Mouse (Mus musculus) heart, postnatal 14 days (tissue): ENCODE measurements around the gene Gm45140. TPM values are rescaled to one million over a fixed set of nuclear protein-coding genes. Genes with fewer than 3 reads are reported as not detected.

Experiments used
- DNase-seq, 2 experiments: peaks; one replicate each; pipeline ENCODE4 v3.0.0; 2021 to 2022
- intact Hi-C: fragments of 180-260 bp; cut with DNase I; formaldehyde crosslinking; loops from one replicate; pipeline ENCODE4 v1.15.1; 2025
- total RNA-seq, 2 experiments: library from RNA; stranded (reverse); gene quantifications; 2 replicates each; pipeline ENCODE4 v1.2.3; 2021

Gene Gm45140
- total RNA-seq, 2 experiments from 2014 or later, result 0.55 to 1.5 TPM

DNA sequence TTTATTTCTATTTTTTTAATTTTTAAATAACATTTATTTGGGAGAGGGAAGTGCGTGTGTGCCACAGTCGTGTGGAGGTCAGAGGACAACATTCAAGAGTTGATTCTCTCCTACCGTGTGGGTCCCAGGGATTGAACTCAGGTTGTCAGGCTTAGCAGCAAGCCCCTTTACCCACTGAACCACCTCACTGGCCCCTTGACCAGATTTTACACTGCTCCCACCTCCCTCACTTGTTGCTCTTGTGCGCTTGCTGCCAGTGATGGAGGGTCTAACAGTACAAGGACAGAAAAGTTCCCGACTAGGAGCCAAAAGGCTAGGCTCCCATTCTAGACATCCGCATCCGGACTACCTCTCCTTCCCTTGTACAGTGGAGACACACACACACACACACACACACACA lies 30.1 kb downstream of the Gm45140 start:
- no peak for DNase-seq
- intact Hi-C loops, result no loop called here

DNA sequence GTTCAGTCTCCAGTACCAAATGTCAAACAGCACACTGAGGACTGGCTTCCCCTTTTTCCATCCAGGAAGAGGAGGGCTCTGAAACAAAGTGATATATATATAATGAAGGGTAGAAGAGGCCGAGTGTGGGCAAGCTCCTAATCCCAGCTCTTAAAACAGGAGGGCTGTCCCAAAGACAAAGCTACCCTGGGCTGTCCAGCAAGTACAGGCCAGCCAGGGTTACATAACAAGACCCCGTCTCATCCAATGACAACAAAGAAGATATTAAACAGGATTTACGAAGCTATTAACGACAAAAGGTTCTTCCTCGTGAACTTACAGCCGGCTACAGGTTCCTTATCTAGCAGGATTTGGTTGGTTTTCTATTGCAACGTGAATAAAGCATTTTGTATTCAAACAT lies 30.7 kb downstream of the Gm45140 start:
- intact Hi-C loops, result no loop called here
- DNase-seq, result no peak

DNA sequence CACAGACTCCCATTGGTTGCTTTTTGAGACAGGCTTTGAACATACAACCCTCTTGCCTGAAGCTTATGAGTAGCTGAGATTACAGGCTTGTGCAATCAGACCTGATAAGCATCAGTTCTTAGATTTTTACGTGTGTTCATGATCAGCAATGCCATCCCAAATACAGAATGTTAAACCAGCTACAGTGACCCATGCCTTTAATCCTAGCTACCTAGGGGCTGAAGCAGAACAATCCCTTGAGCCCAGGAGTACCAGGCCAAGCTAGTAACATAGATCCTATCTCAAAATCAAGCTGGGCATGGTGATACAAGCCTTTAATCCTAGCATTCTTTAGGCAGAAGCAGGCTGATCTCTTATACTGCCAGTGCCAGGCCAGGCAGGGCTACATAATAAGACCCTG lies 31.6 kb downstream of the Gm45140 start:
- DNase-seq, result no peak
- intact Hi-C loops, result no loop called here

DNA sequence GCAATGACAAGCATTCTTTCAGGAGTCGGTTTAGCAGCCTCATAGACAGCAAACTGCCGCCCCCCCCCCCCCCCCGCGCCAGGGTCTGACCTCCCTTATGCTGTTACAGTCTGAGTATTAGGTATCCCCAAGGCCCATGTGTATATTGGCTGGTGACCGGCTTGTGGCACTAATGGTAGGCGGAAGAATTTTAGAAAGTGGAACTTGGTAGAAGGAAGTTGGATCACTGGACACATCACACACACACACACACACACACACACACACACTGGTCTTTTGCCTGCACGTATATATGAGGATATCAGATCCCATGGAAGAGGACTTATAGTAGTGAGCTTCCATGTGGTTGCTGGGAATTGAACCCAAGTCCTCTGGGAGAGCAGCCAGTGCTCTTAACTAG lies 33.1 kb downstream of the Gm45140 start:
- intact Hi-C loops, result no loop called here
- no peak for DNase-seq

DNA sequence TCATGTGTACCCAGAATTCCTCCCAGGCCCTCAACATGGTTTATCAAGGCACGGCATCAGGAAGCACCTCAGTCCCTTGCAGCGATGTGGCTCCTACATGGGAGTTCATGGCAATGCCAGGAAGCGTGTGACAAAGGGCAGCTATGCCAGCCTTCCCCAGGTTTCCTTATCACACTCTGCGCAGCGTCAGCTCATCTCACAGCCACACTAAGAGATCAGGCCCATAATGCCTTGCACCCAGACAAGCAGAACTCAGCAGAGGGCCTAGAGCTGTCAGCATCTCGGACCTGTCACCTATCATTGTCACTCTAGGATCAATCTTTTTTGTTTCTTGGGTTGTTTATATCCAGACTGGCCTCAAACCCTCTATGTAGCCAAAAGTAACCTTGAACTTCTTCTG lies 36.0 kb downstream of the Gm45140 start:
- no peak for DNase-seq
- intact Hi-C loops, result no loop called here

DNA sequence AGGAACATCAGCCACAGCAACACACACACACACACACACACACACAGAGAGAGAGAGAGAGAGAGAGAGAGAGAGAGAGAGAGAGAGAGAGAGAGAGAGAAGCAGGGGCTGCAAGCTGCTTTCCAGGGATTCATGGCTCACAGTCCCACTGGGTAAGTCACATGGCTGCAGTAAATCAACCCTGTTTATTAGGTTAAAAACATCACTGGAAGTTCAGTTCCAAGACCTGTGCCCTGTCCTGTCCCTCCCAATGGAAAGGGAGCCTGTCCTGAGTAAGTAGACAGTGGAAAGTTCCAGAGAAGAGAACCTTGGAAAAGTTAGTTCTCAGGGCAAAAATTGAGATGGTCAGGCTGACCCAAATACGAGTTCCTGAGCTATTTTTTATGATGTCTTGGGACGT lies 38.3 kb downstream of the Gm45140 start:
- DNase-seq, result no peak
- intact Hi-C loops, result no loop called here

DNA sequence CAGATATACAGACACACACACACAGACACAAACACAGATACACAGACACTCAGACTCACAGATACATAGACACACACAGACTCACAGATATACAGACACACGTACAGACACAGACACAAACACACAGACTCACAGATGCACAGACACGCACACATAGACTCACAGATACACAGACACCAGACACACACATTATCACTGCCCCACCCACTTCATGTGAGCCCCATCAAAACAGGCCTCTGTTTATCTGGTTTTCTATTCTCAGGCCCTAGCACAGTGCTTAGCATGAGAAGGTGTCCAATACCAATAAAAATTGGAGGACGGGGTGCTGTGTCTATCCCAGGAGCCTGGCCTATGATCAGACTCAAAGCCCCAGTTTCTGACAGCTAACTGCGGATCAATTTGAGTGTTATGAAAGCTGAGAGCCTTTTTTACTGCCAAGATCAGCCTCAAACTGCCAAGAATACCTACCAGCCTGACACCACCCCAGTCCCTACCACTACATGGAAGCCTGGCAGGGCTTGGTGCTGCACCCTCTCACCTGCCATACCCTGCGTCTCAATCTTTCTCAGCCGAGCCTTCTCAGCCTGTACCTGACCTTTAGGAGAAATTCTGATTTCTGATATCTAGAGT lies 39.2 kb downstream of the Gm45140 start:
- intact Hi-C loops, result no loop called here
- no peak for DNase-seq

DNA sequence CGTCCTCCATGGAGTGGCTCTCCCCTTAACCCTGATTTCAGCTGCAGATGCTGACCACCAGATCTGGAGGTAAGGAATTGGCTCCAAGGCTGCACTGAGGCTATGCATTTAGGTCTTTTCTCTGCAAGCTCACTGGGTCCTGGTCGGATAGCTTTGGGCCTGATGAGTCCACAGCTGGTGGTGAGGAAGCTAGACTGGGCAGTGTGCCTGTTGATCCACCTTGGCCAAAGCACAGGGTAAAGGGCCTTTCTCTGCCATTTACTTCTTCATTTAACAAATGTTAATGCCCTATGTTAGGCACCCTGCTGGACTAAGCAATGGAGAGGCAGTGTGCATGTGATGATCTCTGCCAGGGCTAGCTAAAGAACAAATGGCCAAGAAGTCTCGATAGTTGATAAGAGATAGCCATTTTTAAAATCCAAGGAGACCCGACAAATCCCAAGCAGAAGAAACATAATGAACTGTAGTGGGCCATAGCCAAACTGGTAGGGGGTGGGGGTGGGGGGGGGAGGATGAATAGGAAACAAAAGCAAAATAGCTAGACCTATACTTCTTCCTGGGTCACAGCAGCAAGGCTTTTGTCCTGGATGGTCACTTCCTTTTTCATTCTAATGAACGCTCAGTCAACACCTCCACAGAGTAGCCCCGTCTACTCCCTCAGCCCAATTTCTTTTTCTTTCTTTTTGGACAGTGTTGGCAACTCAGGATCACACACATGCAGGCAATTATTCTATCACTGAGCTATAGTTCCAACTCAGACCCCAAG lies 40.0 kb downstream of the Gm45140 start:
- DNase-seq, result no peak
- intact Hi-C loops, result no loop called here

DNA sequence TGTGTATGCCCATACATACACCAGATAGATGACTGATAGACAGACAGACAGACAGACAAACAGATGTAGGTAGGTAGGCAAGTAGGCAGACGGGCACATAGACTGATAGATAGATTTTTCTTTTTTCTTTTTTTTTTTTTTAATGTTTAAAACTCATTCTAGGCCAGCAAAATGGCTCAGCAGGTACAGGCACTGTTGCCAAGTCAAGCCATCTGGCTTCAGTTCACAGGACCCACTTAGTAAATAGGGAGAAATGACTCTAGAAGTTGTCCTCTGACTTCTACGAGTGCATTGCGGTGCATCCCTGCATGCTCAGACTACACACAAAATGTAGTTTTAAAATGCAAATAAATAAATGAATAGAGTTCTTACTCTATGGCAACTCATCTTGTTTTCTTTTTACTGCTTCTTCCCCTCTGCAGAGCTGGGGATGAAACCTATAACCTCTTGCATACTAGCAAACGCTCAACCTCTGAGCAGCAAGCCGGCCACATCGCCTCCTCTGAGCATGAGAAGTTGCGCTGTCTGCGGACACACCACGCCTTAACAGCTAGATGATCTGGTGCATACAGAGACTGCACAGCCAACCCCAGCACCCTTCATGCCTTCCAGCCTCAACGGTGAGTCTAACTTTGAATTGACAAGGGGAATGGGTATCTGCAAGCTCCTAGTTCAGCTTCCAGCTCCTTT lies 41.6 kb downstream of the Gm45140 start:
- DNase-seq, result no peak
- intact Hi-C loops, result no loop called here

DNA sequence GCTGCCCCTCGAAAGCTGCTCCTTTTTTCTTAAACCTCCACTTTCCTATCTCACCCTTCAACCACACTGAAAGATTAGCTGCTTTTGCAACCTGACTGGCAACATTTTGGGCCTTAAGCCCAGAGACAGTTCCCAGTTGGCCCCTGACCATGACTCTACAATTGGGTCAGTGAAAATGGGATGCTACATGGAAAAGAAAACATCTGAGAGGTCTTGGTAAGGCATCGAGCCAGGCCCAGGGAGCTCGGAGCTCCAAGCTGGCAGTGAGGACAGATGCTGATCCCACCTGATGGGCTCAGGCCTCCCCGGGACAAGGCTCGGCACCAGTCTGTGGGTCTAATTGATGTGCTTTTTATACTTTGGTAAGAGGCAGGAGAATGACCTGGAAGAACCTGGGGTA lies 43.8 kb downstream of the Gm45140 start:
- no peak for DNase-seq
- intact Hi-C loops, result no loop called here

DNA sequence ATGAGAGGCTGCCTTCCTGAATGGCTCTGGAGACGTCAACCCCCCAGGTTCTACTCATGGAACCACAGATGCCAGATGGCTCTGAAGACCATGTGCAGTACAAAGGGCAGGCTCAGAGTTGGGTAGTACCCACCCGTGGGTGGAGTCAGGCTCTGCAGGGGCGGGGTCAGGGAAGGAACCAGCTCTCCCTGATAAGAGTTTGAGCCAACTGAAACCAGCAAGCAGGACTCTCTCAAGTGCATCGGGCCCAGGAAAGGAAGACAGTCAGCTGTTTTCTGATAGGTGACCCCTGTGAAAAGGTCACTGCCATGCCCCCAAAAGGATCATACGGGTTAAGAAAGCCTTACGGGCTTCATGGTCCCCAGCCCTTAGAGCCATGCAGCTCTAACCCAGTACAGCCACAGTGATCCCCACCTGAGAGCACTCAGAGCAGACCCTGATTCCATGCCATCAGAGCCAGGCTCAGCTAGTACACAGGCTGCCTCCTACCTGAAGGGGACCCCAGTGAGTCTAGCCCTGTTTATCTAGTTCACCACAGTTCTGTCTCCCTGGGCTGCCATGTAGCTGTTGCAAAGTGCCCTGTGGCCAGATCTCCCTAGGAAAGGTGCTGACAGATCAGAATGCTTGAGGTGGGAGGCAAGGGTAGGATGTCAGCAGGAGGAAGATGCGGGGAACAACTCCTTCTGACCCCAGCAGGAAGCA lies 44.7 kb downstream of the Gm45140 start:
- DNase-seq, result no peak

DNA sequence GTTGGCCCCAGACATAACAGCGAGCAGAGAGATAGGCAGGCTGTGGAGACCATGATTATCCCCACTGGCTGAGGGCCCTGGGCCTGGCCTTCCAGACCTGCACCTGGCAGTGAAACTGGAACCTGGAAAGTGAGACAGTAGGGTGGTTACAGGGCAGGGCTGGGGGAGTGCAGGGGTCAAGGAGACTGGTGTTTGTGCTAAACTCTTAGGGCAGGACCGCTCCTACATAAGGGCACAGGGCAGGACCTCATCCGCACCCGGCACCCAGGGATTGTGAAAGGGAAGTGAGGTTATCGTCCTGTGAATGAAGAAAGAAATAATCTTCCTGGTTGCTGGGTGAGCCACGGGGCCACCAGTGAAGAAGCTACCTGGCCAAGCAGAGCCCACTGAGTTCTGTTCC lies 45.8 kb downstream of the Gm45140 start:
- no peak for DNase-seq
- intact Hi-C loops, result no loop called here

More for the DNA sequence above, 44.7 kb downstream of the Gm45140 start:
- intact Hi-C loops, result no loop called here

DNA sequence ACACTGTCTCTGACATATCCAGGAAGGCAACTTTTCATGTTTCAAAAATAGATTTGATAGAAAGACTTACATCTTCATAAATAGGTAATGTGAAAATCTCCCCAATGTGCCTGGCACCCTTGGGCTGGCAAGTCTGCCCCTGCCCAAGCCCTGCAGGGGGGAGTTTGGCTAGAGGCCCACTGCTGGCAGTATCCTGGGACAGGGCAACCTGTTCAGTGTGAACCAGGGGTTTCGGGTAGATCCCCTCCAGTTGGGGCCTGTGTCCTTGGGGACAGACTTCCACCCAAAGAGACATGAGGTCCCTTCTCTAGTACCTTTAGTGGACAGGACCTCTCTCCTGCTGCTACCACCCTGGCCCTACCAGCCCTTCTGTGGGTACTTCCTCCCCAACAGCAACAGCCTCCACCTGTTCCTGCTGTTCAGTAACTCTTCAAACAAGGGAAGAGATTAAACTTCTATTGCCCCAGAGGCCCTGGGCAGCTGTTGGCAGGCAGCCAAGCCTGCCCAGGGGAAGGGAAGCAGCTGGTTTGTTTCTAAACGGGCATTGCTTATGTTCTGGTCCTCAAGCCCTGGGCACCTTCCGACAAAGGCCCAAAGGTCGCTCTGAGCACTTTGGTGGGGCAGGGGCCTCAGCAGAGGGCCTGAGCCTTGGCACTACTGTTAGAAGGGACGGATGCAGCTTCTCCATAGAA lies 46.6 kb downstream of the Gm45140 start:
- intact Hi-C loops, result no loop called here
- DNase-seq, result peak; percentile 54 to 60

DNA sequence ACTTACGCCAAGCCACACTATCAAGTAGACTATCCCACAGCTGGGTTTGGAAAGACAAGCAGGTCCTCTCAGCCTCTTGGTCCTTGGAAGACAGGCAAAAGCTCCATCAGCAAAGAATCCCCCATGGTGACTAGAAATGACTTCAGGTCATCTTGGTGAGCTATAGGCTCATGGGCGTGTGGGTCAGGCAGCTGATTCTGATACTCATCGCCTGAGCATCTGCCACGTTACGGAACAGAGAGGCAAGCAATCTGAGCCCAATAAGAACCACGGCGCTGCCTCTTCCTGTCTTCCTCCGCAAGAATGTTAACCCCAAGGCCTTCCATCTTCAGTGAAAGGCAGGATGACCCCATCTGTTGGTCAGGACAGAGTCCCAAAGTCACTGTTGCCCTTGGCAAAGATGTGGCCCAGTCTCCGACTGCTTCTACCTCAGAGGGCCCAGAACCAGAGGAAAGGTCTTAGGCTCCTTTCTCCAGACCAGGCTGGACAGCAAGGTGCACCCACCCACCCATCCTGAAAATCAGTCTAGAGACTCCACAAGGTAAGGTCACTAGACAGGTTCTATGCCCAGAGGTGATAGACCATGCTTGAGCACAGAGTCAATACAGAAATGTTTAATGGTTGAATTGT lies 47.2 kb downstream of the Gm45140 start:
- no peak for DNase-seq
- intact Hi-C loops, result no loop called here

DNA sequence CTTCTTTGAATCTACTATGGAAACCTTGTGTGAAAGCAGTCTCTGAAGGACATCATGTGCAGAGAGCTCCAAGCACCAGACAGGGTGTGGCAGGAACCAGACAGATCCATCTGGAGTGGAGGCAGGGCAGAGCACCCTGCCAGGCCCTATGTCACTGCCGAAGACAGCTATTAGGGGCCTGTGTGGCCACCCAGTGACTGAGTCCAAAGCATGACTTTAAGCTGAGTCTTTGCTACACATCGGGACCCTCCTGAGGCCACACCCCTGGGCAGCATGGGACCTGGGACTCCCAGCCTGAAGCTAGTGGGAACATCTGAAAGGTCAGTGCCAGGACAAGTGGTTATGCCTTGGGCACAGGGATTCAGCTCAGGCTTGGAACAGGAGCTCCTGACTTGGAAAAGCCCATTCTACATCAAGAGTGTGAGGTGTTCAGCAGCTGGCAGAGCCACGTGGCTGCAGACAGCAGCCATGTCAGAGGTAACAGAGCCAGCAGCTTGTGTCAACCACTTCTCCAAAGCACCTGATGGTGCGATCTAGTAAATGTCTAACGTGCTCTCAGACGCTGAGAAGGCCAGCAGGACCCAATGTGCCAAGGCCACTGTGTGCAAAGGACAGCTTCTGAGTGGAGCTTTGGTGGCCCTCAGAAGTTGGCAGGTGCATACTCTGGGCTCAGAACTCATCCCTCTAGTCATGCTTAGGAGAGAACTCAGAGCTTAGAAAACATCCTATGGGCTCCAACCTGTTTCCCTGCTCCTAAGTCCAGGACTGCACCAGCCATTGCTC lies 48.3 kb downstream of the Gm45140 start:
- DNase-seq, result peak; percentile 37 to 45
- intact Hi-C loops, result no loop called here

DNA sequence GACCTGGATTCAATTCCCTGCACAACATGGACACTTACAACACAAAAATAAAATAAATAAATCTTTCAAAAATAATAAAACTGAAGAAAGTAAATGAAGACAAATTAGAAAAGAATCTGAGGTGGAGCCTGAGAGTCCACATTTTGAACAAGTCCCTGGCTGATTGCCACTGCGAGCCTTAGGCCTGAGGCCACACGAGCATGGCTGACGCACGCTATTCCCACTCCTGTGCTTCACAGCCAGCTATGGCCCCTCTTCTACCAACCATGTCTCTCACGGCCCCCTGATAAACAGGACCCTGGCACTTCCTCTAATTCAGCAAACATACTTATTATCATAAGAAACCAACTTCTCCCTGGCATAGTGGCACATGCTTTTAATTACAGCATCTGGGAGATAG lies 49.0 kb downstream of the Gm45140 start:
- intact Hi-C loops, result no loop called here
- no peak for DNase-seq

DNA sequence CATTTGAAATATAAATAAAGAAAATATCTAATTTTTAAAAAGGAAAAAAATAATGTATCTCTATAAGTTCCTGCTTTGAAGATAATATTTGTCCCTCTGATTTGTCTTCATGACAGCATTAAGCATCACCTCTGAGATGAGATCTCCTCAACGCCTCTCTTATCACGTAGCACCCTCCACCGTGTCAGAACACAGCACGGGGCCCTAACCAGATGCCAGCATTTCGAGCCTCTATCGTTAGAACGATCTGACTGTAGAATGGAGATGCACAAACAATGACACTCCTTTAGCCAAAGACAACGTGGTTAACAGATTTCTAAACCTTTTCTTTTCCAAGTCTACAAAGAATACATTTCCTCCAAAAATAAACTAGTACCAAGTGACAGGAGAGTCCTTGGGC lies 51.6 kb downstream of the Gm45140 start:
- intact Hi-C loops, result no loop called here
- no peak for DNase-seq

DNA sequence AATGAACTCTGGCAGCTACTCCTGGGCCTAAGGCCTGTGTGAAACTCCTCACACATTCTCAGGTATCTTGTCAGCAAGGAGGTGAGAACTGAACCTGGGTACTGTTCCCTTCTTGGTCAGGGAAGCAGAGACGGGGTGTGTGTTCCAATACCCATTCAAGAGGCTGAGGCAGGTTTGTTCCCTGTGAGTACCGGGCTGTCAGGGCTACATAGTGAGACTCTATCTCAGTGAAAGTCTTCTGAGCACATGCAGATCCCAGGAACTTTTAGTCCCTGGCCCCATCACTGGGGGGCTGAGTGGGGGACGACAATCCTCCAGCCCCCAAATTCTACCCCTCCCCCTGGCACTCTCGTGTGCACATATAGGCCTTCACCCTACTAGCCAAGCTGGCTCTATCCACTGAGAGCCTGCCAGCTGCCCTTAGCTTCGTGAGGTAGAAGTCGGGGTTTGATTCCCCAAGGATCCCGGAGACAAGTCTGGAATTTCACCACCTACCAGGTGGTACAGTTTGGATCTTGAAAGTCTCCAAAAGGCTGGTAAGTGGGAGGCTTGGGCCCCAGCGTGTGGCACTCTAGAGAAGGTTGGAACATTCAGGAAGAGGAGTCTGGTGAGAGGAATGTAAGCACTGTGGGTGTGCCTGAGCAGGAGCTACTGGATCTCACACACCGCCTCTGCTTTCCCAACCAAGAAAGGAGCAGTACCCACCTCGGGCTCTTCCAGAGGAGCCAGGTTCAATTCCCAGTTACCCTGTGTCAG lies 54.9 kb downstream of the Gm45140 start:
- intact Hi-C loops, result no loop called here
- DNase-seq, result no peak
